Mouse (Mus musculus) hematopoietic multipotent progenitor cell, adult 10-12 weeks (in vitro differentiated cells): ENCODE results near the gene Pus1. TPM values are rescaled to one million over a fixed set of nuclear protein-coding genes. Genes with fewer than 3 reads are reported as not detected.

ENCODE experiments used
- polyA plus RNA-seq: library from polyadenylated mRNA; stranded (reverse); fragments of >175 nt; gene quantifications from 2 replicates; pipeline ENCODE4 v1.2.3, GENCODE M21; 2012; ENCODE audit warnings: low replicate concordance

The Pus1 gene
- polyA plus RNA-seq: 35.2 and 65.9 TPM in 2 replicates

GRCm38 (mm10) chr5:110779998-110780760 is at the start of gene Pus1:
Gene Pus1 (minus strand): TSS chr5:110780659.

GRCm38 (mm10) chr5:110809667-110810325 is 29.3 kb upstream of the Pus1 start, which contains the start of gene Ulk1:
Gene Ulk1 (minus strand): TSS chr5:110810097.

GRCm38 (mm10) chr5:110770448-110771158 is 9.9 kb downstream of the Pus1 start, which contains the start of gene Ep400:
Gene Ep400 (minus strand): TSS chr5:110770717.

Other genes with a start within 250 kb of the Pus1 start
- gene Galnt9, start 236.3 kb downstream of the Pus1 start, polyA plus RNA-seq: 2.0 and 3.4 TPM in 2 replicates
- 51.4 and 62.0 TPM in 2 replicates for gene Noc4l, start 127.2 kb downstream of the Pus1 start, polyA plus RNA-seq
- 6.9 and 20.5 TPM in 2 replicates for gene Ddx51, start 127.2 kb downstream of the Pus1 start, polyA plus RNA-seq
- 107 and 135 TPM in 2 replicates for gene Ep400, start 9.9 kb downstream of the Pus1 start, polyA plus RNA-seq
- 102 and 200 TPM in 2 replicates for gene Ulk1, start 29.4 kb upstream of the Pus1 start, polyA plus RNA-seq
- gene Hscb, start 59.1 kb upstream of the Pus1 start, polyA plus RNA-seq: 36.0 and 41.1 TPM in 2 replicates
- 1.2 and 1.4 TPM in 2 replicates for gene Chek2, start 59.3 kb upstream of the Pus1 start, polyA plus RNA-seq
- gene Ttc28, start 99.1 kb upstream of the Pus1 start, polyA plus RNA-seq: 18.3 and 20.3 TPM in 2 replicates